Mouse (Mus musculus) gastrocnemius, postnatal 36 days (tissue): ENCODE measurements around the gene Olfr374. TPM values are rescaled to one million over a fixed set of nuclear protein-coding genes. Genes with fewer than 3 reads are reported as not detected.
A peak's percentile ranks its signal among the peaks of the same experiment; 100 is the strongest.

Experiments used
- DNase-seq, 2 experiments: peaks; one replicate each; pipeline ENCODE4 v3.0.0; 2022
- intact Hi-C: fragments of 180-260 bp; cut with DNase I; formaldehyde crosslinking; loops from one replicate; pipeline ENCODE4 v1.15.1; 2025
- total RNA-seq, 2 experiments: library from RNA; stranded (reverse); gene quantifications; 2 replicates each; pipeline ENCODE4 v1.2.3; 2021

Olfr374 gene
- total RNA-seq, 2 experiments from 2014 or later, result not detected

DNA sequence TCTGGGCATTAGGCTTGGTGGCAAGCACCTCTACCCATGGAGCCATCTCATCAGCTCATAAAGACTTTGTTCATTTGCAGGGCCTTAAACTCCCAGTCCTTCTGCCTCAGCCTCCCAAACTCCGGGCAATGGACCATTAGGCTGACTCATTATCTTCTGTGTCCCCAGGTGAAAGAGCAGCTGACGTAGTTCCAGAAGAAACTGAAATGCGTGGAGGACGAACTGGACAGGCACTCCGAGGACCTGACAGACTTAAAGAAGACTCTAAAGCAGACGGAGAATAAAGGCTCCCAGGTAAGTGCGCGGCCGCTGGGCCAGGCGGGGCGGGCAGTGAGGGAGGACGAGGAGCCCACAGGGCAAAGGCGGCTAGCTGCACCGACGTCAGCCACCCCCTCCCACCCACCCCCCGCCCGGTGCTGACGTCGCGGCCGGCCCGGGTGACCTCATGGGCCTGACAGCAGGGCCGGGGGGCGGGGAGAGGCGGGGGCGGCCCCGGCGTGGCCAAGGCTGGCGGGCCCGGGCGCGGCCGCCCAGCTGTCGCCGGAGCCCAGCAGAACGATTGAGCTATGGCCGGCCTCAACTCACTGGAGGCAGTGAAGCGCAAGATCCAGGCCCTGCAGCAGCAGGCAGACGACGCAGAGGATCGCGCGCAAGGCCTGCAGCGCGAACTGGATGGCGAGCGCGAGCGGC lies 28.1 kb downstream of the Olfr374 start, which contains the start of gene Tpm4:
Gene Tpm4, plus strand, starts transcription at position 220 of the 690 bp plus-strand sequence.
- peak; percentile 49 to 58 for DNase-seq
- intact Hi-C loops, result no loop called here

DNA sequence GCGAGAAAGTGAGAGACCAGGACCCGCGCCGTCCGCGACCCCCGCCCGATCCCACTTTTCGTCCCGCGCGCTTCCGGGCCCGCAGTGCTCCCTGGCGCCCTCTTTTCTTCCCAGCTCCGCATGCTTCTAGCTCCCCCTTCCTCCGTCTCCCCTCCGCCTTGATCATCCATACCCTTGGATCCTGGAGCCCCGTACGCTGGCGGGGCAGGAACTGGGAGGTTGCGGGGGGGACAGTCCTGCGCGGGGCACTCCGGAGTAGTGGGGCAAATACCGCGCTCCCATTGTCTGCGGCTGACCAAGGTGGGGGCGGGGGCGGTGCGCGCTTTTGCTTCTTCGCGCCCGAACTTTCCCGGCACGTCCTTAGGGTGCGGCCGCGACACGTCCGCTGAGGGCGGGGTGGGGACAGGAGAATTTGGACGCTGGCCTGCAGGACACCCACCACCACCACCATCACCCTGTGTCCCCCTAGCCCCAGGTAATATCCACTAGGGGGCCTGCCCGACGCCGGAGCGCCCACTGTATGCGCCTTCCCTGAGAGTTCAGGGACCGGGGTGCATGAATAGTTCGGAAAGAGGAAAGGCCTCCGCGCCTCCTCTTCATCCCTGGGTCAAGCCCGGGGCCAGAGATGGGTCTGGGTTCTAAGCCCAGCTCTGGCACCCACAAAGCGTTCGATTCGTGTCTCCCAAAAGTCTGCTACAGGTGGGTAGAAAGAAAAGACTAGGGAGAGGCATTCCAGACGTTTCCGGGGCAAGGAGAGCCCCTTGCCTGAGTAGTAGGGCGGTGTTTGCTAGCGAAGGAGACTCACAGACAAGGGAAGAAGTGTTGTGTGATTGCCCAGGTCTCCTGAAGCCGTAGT lies 28.8 kb downstream of the Olfr374 start:
- intact Hi-C loops, result no loop called here
- DNase-seq, result peak; percentile 32 to 33

DNA sequence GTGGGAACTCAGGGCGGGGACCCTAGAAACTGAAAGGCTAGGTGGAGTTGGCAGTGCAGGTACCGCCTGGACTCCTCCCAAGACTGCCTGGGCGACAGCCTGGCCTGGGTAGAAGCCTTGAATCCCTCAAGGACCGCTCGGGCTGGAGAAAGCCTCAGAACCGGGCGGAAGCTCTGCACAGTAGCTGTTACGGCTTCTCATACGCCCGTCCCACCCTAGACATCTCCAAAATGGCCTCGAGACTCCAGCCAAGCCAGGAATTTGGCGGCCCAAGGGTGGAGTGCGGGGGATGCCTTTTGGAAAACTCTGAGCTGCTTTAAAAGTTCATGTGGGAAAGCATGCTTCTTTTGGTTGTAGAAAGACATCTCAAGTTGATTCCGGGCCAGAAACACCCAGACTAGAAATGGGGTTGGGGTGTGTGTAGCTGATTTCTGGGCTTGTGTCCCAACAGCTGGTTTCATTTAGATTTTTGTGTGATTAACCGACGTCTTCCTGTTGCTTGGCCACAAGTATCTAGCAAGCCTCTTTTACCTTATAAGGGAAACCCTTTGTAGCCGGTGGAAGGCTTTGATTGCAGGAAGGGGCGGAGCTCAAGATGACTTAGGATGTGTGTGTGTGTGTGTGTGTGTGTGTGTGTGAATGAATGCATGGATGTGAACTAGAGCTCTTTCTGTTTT lies 29.6 kb downstream of the Olfr374 start:
- DNase-seq, result peak; percentile 53 to 70
- intact Hi-C loops, result no loop called here

DNA sequence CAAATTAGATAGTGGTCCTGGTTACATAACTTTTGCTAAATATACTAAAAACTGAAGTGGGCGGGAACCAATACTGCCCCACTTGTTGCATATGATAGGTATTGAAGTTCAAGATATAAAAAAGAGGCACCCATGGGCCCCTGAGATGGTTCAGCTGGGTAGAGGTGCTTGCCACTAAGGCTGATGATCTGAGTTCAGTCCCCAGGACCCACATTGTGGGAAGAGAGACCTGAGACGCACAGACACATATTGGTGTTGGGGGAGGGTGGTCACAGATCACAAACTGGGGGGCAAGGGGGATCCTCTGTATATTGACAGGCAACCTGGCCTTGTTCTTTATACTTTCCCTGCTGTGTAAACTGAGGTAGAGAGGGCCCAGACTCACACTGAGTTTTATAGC lies 30.6 kb downstream of the Olfr374 start:
- no peak for DNase-seq
- intact Hi-C loops, result no loop called here

DNA sequence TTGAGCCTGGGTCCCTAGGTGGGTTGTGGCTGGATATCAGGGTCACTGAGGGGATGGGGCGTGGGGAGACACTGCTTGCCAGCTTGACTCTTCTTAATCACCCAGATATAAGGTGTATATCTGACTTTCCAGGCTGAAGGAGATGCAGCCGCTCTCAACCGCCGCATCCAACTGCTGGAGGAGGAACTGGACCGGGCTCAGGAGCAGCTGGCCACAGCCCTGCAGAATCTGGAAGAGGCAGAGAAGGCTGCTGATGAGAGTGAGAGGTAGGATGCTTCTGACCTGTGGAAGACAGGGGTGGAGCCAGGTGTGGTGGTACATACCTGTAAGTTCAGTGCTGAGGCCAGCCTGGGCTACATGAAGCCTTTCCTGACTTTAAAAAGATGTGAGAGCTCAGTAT lies 31.6 kb downstream of the Olfr374 start:
- DNase-seq, result no peak
- intact Hi-C loops, result no loop called here

DNA sequence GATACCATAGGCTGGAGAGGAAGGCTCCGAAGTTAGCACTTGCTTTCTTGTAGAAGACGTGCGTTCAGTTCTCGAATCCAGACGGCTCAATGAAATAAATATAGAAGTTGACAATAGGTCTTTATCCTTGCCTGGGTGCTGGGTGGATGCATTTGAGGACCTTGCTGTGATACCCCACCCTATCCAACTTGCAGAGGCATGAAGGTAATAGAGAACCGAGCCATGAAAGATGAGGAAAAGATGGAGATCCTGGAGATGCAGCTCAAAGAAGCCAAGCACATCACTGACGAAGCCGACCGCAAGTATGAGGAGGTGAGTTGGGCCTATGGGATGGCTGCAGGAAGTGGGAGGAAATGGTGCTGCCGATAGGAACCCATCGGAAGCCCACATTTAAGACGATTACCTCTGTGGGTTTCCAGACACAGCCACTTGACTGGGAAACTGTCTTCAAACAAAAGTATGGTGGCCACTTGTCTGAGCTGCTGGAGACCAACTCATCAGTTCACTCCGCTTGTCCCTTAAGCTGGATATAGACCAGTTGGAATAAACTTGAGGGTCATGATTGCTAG lies 36.5 kb downstream of the Olfr374 start:
- DNase-seq, result no peak
- intact Hi-C loops, result no loop called here

DNA sequence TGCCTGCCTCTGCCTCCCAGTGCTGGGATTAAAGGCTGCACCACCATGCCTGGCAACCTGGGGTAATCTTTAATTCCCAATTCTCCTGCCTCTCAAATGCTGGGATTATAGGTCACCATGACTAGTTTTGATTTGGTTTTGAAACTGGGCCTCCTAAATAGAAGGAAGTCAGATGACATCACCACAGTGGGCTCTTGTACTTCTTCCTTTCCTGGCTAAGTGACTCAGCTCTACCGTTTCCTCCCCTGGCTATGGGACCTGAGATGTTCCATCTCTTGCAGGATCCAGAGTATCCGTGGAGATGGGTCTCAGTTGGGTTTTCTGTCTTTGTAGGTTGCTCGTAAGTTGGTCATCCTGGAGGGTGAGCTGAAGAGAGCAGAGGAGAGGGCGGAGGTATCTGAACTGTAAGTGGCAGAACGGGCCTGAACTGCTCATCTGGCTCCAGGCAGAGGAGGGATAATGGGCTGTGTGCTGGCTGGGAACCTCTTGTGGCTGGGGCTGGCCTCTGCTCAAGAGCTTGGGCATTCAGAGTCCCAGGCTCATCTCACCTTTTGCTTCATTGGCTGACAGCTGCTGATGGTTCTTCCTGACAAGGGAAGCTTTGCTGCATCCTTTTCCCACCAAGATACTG lies 37.6 kb downstream of the Olfr374 start:
- no peak for DNase-seq

DNA sequence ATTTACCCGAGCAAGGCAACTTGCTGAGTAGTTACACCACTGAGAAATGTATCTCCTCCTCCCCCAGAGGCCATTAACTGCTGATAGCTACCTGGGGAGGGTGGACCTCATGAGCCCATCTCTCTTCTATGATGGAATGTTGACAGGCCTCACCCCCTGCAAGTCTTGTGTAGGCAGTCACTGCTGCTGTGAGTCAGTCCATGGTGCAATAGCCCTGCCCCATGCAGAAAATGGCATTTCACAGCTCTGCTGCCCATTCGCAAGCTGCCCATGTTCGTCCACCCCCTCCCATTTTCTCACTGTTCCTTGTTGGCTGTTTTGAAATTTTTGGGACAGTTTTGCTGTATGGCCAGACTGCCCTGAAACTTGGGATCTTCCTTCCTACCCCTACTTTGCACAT lies 38.7 kb downstream of the Olfr374 start:
- DNase-seq, result no peak
- intact Hi-C loops, result no loop called here

More for the DNA sequence above, 37.6 kb downstream of the Olfr374 start:
- intact Hi-C loops, result no loop called here

DNA sequence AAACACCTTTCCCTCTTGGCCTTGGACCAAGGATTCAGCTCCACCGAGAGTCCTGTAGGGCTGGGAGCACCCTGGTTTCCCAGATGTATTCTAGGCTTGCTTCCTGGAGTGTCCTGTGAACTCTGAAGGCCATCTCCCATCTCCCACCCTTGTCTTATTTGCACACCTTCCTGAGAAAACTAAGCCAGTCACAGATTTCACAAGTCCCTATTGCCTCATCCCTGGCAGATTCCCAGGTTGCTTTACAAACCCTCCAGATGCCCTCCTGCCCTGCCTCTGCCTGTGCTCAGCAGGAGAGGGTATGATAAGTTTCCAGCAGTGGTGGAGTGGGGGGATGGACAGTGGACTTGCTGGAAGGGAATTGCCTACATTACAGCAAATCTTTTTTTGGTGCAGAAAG lies 39.2 kb downstream of the Olfr374 start:
- no peak for DNase-seq
- intact Hi-C loops, result no loop called here

DNA sequence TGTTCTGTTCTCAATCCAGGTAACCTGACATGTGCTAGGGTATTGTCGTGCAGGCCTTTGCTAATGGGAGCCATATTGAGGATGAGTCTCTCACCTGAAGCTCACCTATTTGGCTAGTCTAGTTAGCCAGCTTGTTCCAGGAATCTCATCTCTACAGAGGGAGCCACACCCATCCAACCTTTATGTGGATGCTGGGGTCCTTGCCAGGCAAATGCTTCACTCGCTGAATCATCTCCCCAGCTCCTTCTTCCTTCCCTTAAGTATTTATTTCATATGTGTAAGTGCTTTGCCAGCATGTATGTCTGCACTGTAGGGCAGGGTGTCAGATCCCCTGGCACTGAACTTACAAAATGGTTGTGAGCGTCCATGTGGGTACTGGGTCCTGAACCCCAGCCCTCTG lies 39.7 kb downstream of the Olfr374 start:
- intact Hi-C loops, result no loop called here
- DNase-seq, result no peak

DNA sequence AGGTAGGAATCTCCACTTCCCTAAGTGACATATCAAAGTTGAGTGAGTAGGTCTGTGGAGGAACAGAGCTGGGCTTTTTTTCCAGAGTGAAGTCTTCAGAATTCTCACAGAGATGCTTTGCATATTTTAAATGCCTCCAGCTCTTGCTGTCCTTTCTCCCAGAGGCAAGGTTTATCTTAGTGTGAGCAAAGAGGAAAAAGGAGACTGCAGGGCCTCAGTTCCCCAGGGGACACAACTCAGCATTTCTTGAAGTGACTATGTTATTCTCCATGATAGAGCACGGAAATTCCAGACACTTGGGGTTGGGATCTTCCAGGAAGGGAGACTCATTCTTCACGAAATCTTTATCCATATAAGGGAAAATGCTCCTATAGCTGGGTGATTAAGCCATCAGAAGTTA lies 40.4 kb downstream of the Olfr374 start:
- intact Hi-C loops, result no loop called here
- no peak for DNase-seq

DNA sequence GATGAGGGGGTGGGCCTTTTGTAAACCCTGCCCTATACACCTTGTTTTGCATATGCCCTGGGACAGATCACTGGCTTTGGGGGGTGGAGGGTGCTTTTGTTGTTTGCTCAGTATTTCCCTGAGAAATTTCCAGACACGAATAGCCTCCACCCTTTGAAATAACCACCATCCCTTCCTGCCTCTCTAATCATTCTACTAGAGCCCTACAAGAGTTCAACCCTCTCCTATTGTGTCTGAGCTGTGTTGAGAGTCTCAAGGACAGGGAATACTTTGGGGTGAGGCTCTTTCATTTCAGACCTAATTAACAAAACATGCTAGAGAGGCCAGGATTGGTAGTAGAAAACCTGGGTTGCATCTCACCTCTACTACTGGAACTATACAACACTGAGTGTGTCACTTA lies 42.2 kb downstream of the Olfr374 start:
- DNase-seq, result no peak
- intact Hi-C loops, result no loop called here

DNA sequence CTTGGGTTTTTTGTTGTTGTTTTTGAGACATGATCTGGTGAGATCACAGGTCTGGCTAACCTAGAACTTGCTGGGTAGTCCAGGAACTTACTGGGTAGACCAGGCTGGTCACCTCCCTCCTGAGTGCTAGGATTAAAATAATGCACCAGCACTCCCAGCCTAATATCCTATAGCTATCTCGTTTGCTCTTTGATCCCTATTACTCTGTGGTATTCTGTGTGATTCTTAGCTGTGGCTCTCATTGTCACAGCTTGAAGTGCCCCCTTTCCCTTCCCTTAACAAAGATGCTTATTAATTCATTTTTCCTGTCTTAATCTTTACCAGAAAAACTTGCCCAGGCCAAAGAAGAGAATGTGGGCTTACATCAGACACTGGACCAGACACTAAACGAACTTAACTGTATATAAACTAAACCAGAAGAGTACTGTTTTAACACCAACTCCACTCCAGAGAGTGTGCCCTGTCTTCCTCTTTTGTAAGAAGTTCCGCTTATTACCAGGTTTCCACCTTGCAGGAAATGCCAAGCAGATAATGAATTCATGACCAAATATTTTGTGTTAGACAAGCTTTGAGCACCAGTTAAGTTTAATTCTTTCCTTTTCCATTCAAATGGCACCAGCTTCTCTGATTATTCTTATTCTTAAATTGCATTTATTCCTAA lies 44.7 kb downstream of the Olfr374 start:
- no peak for DNase-seq
- intact Hi-C loops, result no loop called here

DNA sequence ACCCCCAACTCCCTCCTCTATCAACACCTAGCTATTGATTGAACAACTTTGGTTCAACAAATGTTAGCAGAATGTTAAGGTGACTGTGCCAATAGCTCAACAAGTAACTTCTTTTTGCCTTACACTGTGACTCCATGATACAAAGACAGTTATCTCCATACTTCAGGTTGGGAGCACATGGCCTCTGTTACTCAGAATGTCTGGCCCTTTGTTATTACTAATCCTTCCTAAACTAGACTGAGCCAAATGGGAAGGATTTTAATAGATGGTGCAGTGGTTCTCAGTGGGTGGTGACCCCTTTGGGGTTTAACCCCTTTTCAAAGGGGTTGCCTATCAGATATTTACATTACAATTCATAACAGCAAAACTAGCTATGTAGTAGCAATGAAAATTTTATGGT lies 46.5 kb downstream of the Olfr374 start:
- no peak for DNase-seq
- intact Hi-C loops, result no loop called here

DNA sequence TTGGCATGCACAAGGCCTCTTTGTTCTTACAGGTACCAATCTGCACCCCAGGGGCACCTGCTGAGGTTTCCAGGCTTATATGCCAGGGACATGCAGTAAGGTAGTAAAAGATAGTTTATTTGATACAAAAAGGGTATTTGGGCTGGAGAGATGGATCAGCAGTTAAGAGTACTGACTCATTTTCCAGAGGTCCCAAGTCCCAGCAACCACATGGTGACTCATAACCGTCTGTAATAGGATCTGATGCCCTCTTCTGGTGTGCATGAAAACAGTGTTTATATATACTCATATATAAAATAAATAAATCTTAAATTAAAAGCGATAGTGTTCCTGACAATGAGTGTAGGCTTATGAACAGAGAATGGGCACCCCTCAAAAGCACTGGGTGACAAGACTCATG lies 51.3 kb downstream of the Olfr374 start:
- DNase-seq, result no peak
- intact Hi-C loops, result no loop called here

DNA sequence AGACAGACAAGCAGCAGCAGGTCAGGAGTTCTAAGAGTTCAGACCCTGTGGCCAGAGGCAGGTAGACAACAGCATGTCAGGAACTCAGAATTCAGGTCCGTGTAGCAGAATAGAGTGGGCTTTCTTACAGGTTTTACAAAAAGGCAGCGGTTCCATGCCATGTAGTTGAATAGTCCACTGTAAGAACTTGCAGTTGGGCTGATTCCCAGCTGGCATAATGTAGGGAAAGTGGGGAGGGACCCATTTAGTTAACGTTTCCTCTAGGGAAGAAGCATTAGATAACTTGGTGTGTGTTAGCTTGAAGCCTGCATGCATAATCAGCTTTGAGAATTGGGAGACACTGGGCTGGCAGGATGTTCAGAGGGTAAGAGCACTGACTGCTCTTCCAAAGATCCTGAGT lies 51.9 kb downstream of the Olfr374 start:
- intact Hi-C loops, result no loop called here
- DNase-seq, result no peak

DNA sequence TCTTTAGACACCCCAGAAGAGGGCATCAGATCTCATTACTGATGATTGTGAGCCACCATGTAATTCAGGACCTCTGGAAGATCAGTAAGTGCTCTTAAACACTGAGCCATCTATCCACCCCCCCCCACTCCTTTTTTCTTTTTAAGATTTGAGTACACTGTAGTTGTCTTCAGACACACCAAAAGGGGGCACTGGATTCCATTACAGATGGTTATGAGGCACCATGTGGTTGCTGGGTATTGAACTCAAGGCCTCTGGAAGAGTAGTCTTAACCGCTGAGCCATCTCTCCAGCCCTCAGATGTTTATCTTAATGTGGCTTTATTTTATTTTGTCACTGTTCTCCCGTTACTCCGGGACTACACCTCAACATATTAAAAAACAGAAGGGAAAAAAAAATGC lies 53.2 kb downstream of the Olfr374 start:
- DNase-seq, result no peak
- intact Hi-C loops, result no loop called here

DNA sequence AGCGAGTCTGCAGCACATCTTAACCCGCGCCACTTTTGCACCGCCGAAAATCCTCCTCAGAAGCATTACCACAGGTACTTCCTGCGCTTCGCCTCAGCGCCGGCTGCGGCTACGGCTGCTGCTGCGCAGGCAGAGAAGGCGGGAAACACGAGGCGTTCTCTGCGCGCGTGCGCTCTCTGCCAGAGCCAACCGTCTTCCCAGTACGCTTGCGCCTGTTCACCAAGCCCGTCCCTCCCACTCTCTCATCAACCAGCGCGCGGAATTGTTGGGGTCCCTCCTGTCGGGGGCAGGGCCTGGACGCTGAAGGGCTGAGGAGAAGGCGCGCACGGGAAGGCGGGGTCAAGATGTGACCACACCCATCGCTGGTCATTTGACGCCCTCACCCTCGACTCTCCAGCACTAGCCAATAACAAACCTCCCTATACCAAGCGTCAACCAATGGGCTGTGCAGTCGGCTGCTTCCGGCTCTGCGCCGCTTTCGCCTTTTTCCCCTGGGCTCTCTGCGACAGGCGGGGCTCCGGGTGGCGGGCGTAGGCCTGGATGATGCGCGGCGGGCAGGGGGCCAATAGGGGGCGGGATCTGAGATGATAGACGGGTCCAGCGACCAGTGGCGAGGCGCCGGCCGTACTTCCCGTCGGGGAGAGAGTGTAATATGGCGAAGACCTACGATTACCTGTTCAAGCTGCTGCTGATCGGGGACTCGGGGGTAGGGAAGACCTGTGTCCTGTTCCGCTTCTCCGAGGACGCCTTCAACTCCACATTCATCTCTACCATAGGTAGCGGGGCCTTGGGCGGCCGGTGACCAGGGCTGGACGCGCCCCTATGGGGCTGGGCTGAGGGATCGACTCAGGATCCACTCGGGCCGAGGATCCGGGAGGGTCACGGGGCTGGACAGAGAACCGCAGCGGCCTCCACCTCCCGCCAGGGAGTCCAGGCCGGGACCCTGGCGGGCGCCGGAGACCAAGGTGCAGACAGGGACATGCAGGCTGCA lies 54.2 kb downstream of the Olfr374 start, which contains the start of gene Rab8a:
Gene Rab8a, plus strand, starts transcription at position 494 of the 991 bp plus-strand sequence.
- DNase-seq, result peak; percentile 99 to 100
- intact Hi-C loops, result no loop called here

DNA sequence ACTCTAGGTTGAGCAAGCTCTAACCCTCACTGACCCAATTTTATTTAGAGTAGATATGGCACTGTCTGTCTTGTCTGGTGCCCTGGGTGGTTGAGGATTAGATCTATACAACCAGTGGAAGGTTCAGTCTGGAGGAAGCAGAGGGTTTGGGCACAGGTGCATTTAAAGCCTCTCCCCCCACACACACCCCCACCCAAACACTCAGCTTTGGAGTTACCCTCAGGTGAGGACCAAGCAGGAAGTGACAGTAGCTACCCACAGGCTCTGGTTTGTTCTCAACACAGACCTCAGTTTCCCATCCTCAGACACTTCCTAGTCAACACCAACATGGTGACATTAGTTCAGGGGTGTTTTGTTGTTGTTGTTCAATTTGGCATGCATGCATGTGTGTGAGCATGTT lies 56.0 kb downstream of the Olfr374 start:
- intact Hi-C loops, result no loop called here
- DNase-seq, result no peak
